Mouse (Mus musculus): ENCODE measurements around the gene 2210408I21Rik. TPM values are rescaled to one million over a fixed set of nuclear protein-coding genes. Genes with fewer than 3 reads are reported as not detected.

The 2210408I21Rik gene
- polyA plus RNA-seq, 1 experiment, result 11.2 TPM

DNA sequence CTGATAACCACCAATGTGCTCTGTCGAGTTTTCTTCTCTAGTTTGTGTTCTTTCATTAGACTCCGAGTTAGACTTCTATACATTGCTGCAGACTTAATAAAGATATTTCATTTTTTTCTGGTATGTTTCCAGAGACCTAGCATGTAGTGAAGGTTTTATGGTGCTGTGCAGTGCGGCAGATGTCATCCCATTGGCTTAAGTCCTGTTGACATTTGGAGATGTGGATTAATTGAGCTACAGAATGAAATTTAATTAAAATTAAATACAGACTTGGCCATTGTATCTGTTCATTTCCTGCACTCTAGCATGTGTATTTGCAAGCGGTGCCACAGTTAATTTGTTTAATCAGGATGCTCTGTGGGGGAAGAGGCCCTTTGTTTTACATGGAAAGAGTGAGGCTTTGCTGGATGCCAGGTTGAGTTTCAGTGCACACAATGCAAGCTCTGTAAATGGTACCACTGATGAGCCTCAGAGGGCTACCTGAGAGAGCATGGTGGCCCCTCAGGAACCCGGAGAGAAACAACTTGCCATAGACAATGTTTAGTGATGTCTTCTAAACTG, 314.7 kb downstream of the 2210408I21Rik start:
- TF ChIP-seq POLR2A (IDR thresholded peaks at IDR 0.05; ENCODE audit: low read depth, low read length), result no peak
- no peak for TF ChIP-seq CTCF (IDR thresholded peaks at IDR 0.05; ENCODE audit: borderline replicate concordance, insufficient read depth, low read length)
- Histone ChIP-seq H3K27ac (ENCODE audit: insufficient read depth, low read length) (no peak overlapping the region), H3K4me1 (ENCODE audit: control insufficient read depth, insufficient read depth, low read length) (no peaks in the 10 kb centered on the region), H3K4me3 (ENCODE audit: insufficient read depth, low read length) (no peak overlapping the region)

- no peak overlapping the region for H3K4me3 ChIP-seq (ENCODE audit: insufficient read depth, low read length)
- TF ChIP-seq POLR2A (IDR thresholded peaks at IDR 0.05; ENCODE audit: low read depth, low read length), result no peak
- no peak for TF ChIP-seq CTCF (IDR thresholded peaks at IDR 0.05; ENCODE audit: borderline replicate concordance, insufficient read depth, low read length)
- no peaks in the 10 kb centered on the region for H3K4me1 ChIP-seq (ENCODE audit: control insufficient read depth, insufficient read depth, low read length)
- H3K27ac ChIP-seq (ENCODE audit: insufficient read depth, low read length), result no peak overlapping the region
Measured at GRCm38 (mm10) chr13:77470093-77470621, 334.8 kb downstream of the 2210408I21Rik start.

DNA sequence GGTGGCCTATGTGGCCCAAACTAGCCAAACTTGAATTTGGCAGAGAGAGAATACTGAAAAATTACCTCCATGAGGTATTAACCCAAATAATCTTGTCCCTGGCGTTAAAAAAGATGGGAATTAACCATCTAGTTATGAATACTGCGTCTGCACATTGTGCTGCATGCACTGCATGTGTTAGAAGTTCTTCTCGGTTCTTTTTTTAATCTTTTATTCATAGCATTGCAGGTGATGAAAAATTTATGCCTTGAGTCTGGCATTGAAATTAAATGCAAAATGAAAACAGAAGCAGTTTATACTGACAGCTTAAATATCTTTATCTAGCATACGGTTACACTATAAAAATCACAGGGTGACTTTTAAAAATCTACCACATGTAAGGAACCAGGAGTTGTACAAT, 341.1 kb downstream of the 2210408I21Rik start:
- Histone ChIP-seq H3K4me3 (ENCODE audit: insufficient read depth, low read length) (no peak overlapping the region), H3K4me1 (ENCODE audit: control insufficient read depth, insufficient read depth, low read length) (no peaks in the 10 kb centered on the region), H3K27ac (ENCODE audit: insufficient read depth, low read length) (no peak overlapping the region)
- TF ChIP-seq CTCF (IDR thresholded peaks at IDR 0.05; ENCODE audit: borderline replicate concordance, insufficient read depth, low read length), result no peak
- TF ChIP-seq POLR2A (IDR thresholded peaks at IDR 0.05; ENCODE audit: low read depth, low read length), result no peak

DNA sequence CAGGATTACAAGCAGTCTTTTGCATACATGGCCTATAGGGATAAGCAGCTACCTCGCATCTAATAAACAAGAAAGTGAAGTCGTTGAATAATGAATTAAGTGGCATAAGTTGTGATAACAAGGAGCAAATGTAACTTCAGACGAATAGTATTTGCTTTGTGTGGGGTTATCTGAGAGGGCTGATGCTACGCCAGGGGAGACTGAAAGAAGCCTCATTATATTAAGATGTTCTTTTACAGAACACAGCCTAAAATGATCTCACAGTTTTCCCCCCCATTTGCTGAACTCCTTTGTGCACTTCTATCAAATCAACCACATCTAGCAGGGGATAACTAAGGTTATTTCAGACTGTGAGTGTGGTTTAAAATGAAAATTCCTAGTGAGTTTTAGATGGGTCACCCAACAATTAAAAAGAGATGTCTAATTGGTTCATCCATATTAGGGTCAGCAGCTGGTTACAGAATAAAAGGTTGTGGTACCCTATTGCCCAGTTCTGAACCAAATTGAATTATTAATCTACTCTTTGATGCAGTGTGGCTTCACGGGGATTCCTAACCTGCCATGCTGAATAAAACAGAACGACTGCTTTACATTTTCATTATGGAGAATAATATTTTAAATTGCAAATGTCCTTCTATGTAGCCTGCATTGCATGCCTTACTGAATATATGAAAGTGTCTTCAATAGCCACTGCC, 343.2 kb downstream of the 2210408I21Rik start:
- H3K27ac ChIP-seq (ENCODE audit: insufficient read depth, low read length), result no peak overlapping the region
- TF ChIP-seq CTCF (IDR thresholded peaks at IDR 0.05; ENCODE audit: borderline replicate concordance, insufficient read depth, low read length) (no peak), POLR2A (IDR thresholded peaks at IDR 0.05; ENCODE audit: low read depth, low read length) (no peak)
- no peak overlapping the region for H3K4me3 ChIP-seq (ENCODE audit: insufficient read depth, low read length)
- no peaks in the 10 kb centered on the region for H3K4me1 ChIP-seq (ENCODE audit: control insufficient read depth, insufficient read depth, low read length)

- TF ChIP-seq POLR2A (IDR thresholded peaks at IDR 0.05; ENCODE audit: low read depth, low read length), result no peak
- no peak for TF ChIP-seq CTCF (IDR thresholded peaks at IDR 0.05; ENCODE audit: borderline replicate concordance, insufficient read depth, low read length)
Measured at GRCm38 (mm10) chr13:77489938-77490651, 354.8 kb downstream of the 2210408I21Rik start.

DNA sequence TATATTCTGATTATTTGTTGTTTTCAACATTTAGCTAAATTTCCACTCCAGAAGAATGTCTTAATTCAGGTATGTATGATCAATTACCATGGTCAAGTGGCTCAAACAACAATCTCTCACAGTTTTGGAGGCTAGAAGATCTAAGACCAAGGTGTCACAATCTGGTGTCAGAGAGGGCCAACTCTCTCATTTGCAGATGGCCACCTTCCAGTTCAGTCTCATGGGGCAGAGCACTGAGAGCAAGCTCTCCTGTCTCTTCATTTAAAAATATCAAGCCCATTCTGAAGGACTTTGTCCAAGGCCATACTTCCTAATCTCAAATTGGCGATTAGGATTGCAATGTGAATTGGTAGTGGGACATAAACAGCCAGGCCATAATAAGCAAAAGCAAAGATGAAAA, 378.7 kb downstream of the 2210408I21Rik start:
- no peak overlapping the region for H3K27ac ChIP-seq (ENCODE audit: insufficient read depth, low read length)
- H3K4me3 ChIP-seq (ENCODE audit: insufficient read depth, low read length), result no peak overlapping the region
- no peak for TF ChIP-seq CTCF (IDR thresholded peaks at IDR 0.05; ENCODE audit: borderline replicate concordance, insufficient read depth, low read length)
- TF ChIP-seq POLR2A (IDR thresholded peaks at IDR 0.05; ENCODE audit: low read depth, low read length), result no peak

More at GRCm38 (mm10) chr13:77489938-77490651, 354.8 kb downstream of the 2210408I21Rik start:
- Histone ChIP-seq H3K4me1 (ENCODE audit: control insufficient read depth, insufficient read depth, low read length) (no peaks in the 10 kb centered on the region), H3K27ac (ENCODE audit: insufficient read depth, low read length) (no peak overlapping the region), H3K4me3 (ENCODE audit: insufficient read depth, low read length) (no peak overlapping the region)

DNA sequence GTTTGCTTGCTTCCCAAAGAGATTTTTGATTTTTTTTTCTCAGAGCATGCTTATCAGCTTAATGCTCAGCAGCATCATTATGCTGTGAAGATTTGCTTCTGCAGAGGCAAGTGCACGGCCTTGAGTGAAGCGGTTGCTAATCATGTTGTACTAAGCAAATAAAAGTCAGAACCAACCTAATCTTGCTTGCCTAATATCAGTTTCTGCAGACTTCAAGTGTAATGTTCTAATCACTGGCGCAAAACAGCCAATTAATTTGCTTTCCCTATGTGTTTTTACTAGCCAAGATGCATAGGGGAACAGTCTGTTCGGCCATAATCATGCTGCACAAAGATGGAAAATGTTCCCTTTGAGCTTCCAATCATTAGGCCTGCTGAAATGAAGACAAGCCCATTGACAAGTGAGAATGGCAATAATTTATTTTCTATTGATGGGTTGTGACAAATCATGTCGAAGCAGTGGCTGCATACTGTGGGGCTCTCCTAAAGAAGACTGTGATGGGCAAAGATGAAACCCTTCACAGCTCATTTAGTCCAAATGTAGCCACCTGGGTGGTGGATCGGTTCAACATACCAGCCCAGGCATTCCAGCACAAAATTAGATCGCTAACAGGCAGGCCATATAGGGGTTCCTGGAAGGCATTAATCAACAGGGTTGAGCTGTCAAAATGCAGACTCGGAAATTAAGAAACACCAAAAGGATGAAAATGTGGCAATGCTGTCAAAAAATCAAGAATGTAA, 393.8 kb downstream of the 2210408I21Rik start:
- Histone ChIP-seq H3K27ac (ENCODE audit: insufficient read depth, low read length) (no peak overlapping the region), H3K4me1 (ENCODE audit: control insufficient read depth, insufficient read depth, low read length) (no peaks in the 10 kb centered on the region), H3K4me3 (ENCODE audit: insufficient read depth, low read length) (no peak overlapping the region)
- TF ChIP-seq CTCF (IDR thresholded peaks at IDR 0.05; ENCODE audit: borderline replicate concordance, insufficient read depth, low read length) (no peak), POLR2A (IDR thresholded peaks at IDR 0.05; ENCODE audit: low read depth, low read length) (no peak)

More for the DNA sequence above, 378.7 kb downstream of the 2210408I21Rik start:
- no peaks in the 10 kb centered on the region for H3K4me1 ChIP-seq (ENCODE audit: control insufficient read depth, insufficient read depth, low read length)

- no peaks in the 10 kb centered on the region for H3K4me1 ChIP-seq (ENCODE audit: control insufficient read depth, insufficient read depth, low read length)
- TF ChIP-seq POLR2A (IDR thresholded peaks at IDR 0.05; ENCODE audit: low read depth, low read length) (no peak), CTCF (IDR thresholded peaks at IDR 0.05; ENCODE audit: borderline replicate concordance, insufficient read depth, low read length) (no peak)
- H3K4me3 ChIP-seq (ENCODE audit: insufficient read depth, low read length), result no peak overlapping the region
- H3K27ac ChIP-seq (ENCODE audit: insufficient read depth, low read length), result no peak overlapping the region
Measured at GRCm38 (mm10) chr13:77529760-77530159, 394.4 kb downstream of the 2210408I21Rik start.

DNA sequence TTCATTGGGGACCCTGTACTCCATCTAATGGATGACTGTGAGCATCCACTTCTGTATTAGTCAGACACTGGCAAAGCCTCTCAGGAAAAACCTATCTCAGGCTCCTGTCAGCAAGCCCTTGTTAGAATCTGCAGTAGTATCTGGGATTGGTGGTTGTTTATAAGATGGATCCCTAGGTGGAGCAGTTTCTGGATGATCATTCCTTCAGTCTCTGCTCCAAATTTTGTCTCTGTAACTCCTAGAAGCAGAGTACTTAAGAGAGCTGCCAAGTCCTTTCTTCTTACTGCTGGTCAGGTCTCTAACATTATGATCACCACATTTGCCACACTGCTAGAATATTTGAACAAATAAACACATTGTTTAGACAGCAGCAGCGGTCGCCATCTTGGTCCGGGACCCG, 402.1 kb downstream of the 2210408I21Rik start:
- Histone ChIP-seq H3K4me1 (ENCODE audit: control insufficient read depth, insufficient read depth, low read length) (no peaks in the 10 kb centered on the region), H3K27ac (ENCODE audit: insufficient read depth, low read length) (no peak overlapping the region), H3K4me3 (ENCODE audit: insufficient read depth, low read length) (no peak overlapping the region)
- TF ChIP-seq POLR2A (IDR thresholded peaks at IDR 0.05; ENCODE audit: low read depth, low read length), result no peak

Data from embryonic fibroblast, embryonic 13.5 days (primary cell).